ENCODE assay signal across 13 mouse cellular contexts in genomic region chr13:43196000-43196399, GRCm38 (mm10). TPM values are rescaled to one million over a fixed set of nuclear protein-coding genes. Genes with fewer than 3 reads are reported as not detected.
DNase-seq lines count a peak whose midpoint lies in the region; ATAC-seq and TF ChIP-seq lines count a peak whose summit lies in the region.
"Had no signal": no experiment of that assay in that cellular context is flagged by ENCODE, and none has a peak within 500 bp of the region (broad histone marks: within the 10 kb centered on the region; RNA-seq: fewer than 3 reads in every experiment).

No protein-coding gene starts in this region.

- peaks cover 42% of the 10 kb centered on the region for H3K4me1 ChIP-seq in liver, postnatal 0 days (ENCODE audit: insufficient read depth)
- peaks cover 37% of the 10 kb centered on the region for H3K4me1 ChIP-seq in liver, embryonic 11.5 days (replicated peaks; ENCODE audit: control insufficient read depth, insufficient read depth, low read length)
- H3K4me1 ChIP-seq in heart, embryonic 10.5 days: peaks cover 75% of the 10 kb centered on the region

- H3K36me3 ChIP-seq in liver, postnatal 0 days (replicated peaks; ENCODE audit: insufficient read depth, low read length): peaks cover 9% of the 10 kb centered on the region; the same call in 1 of the 2 replicates
- no peaks in the 10 kb centered on the region for H3K36me3 ChIP-seq in liver, embryonic 11.5 days (ENCODE audit: control insufficient read depth, insufficient read depth, low read length)
- H3K36me3 ChIP-seq in heart, embryonic 10.5 days: peaks cover 6% of the 10 kb centered on the region; the same call in 1 of the 2 replicates
- H3K36me3 ChIP-seq: midbrain, embryonic 10.5 days had no signal

- H3K9ac ChIP-seq in liver, postnatal 0 days (replicated peaks): no peak overlapping the region
- H3K9ac ChIP-seq in liver, embryonic 11.5 days (ENCODE audit: low read depth, low read length): no peak overlapping the region

- peak; percentile 19 to 41 for DNase-seq in cerebellum, postnatal 10 days
- DNase-seq in cerebellum, adult 9-11 months: no peak
- peak; percentile 38 for DNase-seq in liver, postnatal 0 days
- no peak for DNase-seq in liver, embryonic 11.5 days (ENCODE audit: low spot score)
- peak; percentile 94 for DNase-seq in heart, embryonic 10.5 days (ENCODE audit: low spot score)
- DNase-seq in lung, postnatal 14 days: peak; percentile 54
- DNase-seq in frontal cortex, postnatal 14 days (ENCODE audit: low spot score in 2 of 2): no peak
- DNase-seq in cerebellum, postnatal 36 days: no peak
- DNase-seq: cerebellum, adult 8-10 months; gastrocnemius, postnatal 25 days; kidney, postnatal 10 days had no signal

- no peak overlapping the region for H3K4me3 ChIP-seq in liver, postnatal 0 days (ENCODE audit: low read depth, low read length)
- H3K4me3 ChIP-seq in liver, embryonic 11.5 days (ENCODE audit: low read depth, low read length): no peak overlapping the region
- H3K4me3 ChIP-seq in heart, embryonic 10.5 days: peak overlapping the region; percentile 8; the same call in 1 of the 2 replicates
- H3K4me3 ChIP-seq: erythroblast, embryonic 14.5 days; midbrain, embryonic 10.5 days had no signal

- H3K27me3 ChIP-seq in liver, postnatal 0 days (ENCODE audit: insufficient read depth, low read length): no peaks in the 10 kb centered on the region
- peaks cover 14% of the 10 kb centered on the region for H3K27me3 ChIP-seq in liver, embryonic 11.5 days (replicated peaks; ENCODE audit: control insufficient read depth, insufficient read depth, low read length)
- H3K27me3 ChIP-seq in heart, embryonic 10.5 days (ENCODE audit: insufficient read depth, poor library complexity, severe bottlenecking): peaks cover 19% of the 10 kb centered on the region

- no peak overlapping the region for H3K4me2 ChIP-seq in liver, postnatal 0 days (ENCODE audit: low read depth, low read length)
- no peak overlapping the region for H3K4me2 ChIP-seq in liver, embryonic 11.5 days

- TF ChIP-seq EP300 in liver, postnatal 0 days (IDR thresholded peaks at IDR 0.05; ENCODE audit: low read depth): peak; percentile 41; the same call in 1 of the 2 replicates

- TF ChIP-seq CTCF in liver, postnatal 0 days (IDR thresholded peaks at IDR 0.05; ENCODE audit: low read depth): peak; percentile 62

- no peak for ATAC-seq in liver, postnatal 0 days
- no peak for ATAC-seq in liver, embryonic 11.5 days (replicated peaks; ENCODE audit: low FRiP score)

- WGBS in liver, postnatal 0 days (ENCODE audit: insufficient replicate concordance): 29% methylated on average over 7 of the region's 7 CpGs
- WGBS in liver, embryonic 11.5 days: 10% methylated on average over 7 of the region's 7 CpGs
- WGBS in heart, embryonic 10.5 days: 9% methylated on average over 7 of the region's 7 CpGs

- no peaks in the 10 kb centered on the region for H3K9me3 ChIP-seq in liver, postnatal 0 days (ENCODE audit: low read length)
- H3K9me3 ChIP-seq in liver, embryonic 11.5 days (ENCODE audit: control insufficient read depth, low read length): no peaks in the 10 kb centered on the region
- no peaks in the 10 kb centered on the region for H3K9me3 ChIP-seq in heart, embryonic 10.5 days
- H3K9me3 ChIP-seq: midbrain, embryonic 10.5 days had no signal

- H3K27ac ChIP-seq in liver, postnatal 0 days (ENCODE audit: low read depth): no peak overlapping the region
- H3K27ac ChIP-seq in liver, embryonic 11.5 days (ENCODE audit: low read depth, low read length): no peak overlapping the region
- H3K27ac ChIP-seq in heart, embryonic 10.5 days: peak overlapping the region; percentile 69
- H3K27ac ChIP-seq: midbrain, embryonic 10.5 days had no signal

RNA-seq across cellular contexts. Expression of gene Tbc1d7, which starts 24.7 kb away (rescaled TPM):
- 11.7 and 12.9 TPM in 2 replicates for polyA plus RNA-seq in liver, postnatal 0 days (2015; fragmentation: Nextera tagmentation; extraction: Ambion mirVana)
- 28.9 and 34.8 TPM in 2 replicates for polyA plus RNA-seq in liver, embryonic 11.5 days (2014; fragmentation: Nextera tagmentation; extraction: Ambion mirVana)
- polyA plus RNA-seq in heart, embryonic 10.5 days (2016; fragmentation: Nextera tagmentation; extraction: Ambion mirVana): 55.0 and 55.8 TPM in 2 replicates

Comparison
In these comparisons a context has a peak if more than half of its experiments do, and no peak if none do; other contexts are left out.
1. DNase-seq: peak in cerebellum, postnatal 10 days (2 of 2), liver, postnatal 0 days (single experiment), heart, embryonic 10.5 days (single experiment) and lung, postnatal 14 days (single experiment); none in cerebellum, adult 9-11 months (single experiment), liver, embryonic 11.5 days (single experiment), frontal cortex, postnatal 14 days (0 of 2) and cerebellum, postnatal 36 days (0 of 2).